Mouse (Mus musculus): ENCODE results near the gene Rcbtb1. TPM values are rescaled to one million over a fixed set of nuclear protein-coding genes. Genes with fewer than 3 reads are reported as not detected.
"Not testable (repeated sequence)": the region's sequence is repeated elsewhere in the genome, so short reads cannot be mapped to it uniquely, and the experiment has no call there.

The Rcbtb1 gene
- polyA plus RNA-seq, 1 experiment from 2014 or later, result 78.6 TPM

DNA sequence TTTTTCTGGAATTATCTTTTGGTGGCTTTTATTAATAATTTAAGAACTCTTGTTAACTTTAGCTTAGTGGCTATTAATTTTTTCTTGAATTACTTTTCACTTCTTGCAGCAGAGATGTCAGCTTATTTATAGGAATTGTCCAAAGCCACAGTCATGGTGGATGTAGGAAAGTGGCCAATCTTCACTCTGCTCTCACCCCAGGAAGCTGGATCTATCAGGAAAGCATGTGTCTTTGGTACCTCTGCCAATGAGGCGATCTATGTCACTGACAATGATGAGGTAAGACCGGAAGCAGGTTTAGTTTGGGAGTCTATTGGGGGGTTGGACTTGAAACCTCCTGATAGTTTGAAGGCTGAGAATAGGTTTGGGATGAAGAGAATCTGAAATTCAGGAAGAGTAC lies 8.8 kb downstream of the Rcbtb1 start:
- peaks cover 31% of the 10 kb centered on the region for H3K4me1 ChIP-seq
- no peak overlapping the region for H3K9ac ChIP-seq
- no peaks in the 10 kb centered on the region for H3K9me3 ChIP-seq
- H3K36me3 ChIP-seq, result peaks cover 40% of the 10 kb centered on the region
- no peaks in the 10 kb centered on the region for H3K27me3 ChIP-seq
- WGBS, result 97% methylated on average over 2 of the region's 2 CpGs
- no peak for ATAC-seq (ENCODE audit: low FRiP score, low read depth)
- no peak overlapping the region for H3K4me2 ChIP-seq (replicated peaks)
- no peak overlapping the region for H3K4me3 ChIP-seq
- H3K27ac ChIP-seq, result no peak overlapping the region

DNA sequence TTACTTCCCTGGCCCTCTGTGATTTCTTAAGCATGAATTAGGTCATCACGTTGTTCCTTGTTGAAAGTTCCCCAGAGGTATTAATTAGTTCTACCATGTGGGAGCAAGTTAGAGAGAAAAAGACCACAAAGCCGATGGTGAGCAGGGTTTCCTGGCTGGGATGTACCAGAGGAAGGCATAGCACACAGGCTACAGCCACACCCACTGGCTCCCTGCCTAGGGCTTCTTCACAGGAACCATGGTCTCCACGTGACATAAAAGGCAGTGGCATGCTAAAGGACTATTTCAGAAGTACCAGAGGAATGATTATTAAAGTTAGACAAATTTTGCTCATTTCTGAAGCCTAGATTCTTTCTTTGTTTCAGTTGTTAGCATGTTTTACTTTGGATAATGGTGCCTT lies 18.2 kb downstream of the Rcbtb1 start:
- Histone ChIP-seq H3K36me3 (peaks cover 86% of the 10 kb centered on the region), H3K4me3 (no peak overlapping the region), H3K4me2 (replicated peaks) (no peak overlapping the region), H3K27ac (no peak overlapping the region), H3K9ac (no peak overlapping the region), H3K9me3 (no peaks in the 10 kb centered on the region), H3K27me3 (no peaks in the 10 kb centered on the region), H3K4me1 (no peaks in the 10 kb centered on the region)
- 78% methylated on average over 3 of the region's 3 CpGs for WGBS
- no peak for ATAC-seq (ENCODE audit: low FRiP score, low read depth)

DNA sequence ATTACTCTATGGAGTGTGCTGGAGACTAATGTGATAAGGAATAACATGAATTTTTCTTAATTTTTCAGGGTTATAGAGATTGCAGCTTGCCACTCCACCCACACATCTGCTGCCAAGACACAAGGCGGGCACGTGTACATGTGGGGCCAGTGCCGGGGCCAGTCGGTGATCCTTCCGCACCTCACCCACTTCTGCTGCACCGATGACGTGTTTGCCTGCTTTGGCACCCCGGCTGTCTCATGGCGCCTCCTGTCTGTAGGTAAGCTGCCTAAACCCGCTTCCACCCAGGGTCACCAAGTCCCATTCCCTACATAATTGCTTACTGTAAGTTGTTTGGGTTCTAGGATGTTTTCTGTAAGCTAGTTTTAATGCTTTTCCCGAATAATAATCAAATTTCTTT lies 25.2 kb downstream of the Rcbtb1 start:
- no peak for ATAC-seq (ENCODE audit: low FRiP score, low read depth)
- H3K36me3 ChIP-seq, result peaks cover 95% of the 10 kb centered on the region
- H3K9me3 ChIP-seq, result no peaks in the 10 kb centered on the region
- 90% methylated on average over 11 of the region's 11 CpGs for WGBS
- H3K4me2 ChIP-seq (replicated peaks), result no peak overlapping the region
- H3K9ac ChIP-seq, result no peak overlapping the region
- no peak overlapping the region for H3K27ac ChIP-seq
- no peaks in the 10 kb centered on the region for H3K4me1 ChIP-seq
- no peak overlapping the region for H3K4me3 ChIP-seq
- no peaks in the 10 kb centered on the region for H3K27me3 ChIP-seq

DNA sequence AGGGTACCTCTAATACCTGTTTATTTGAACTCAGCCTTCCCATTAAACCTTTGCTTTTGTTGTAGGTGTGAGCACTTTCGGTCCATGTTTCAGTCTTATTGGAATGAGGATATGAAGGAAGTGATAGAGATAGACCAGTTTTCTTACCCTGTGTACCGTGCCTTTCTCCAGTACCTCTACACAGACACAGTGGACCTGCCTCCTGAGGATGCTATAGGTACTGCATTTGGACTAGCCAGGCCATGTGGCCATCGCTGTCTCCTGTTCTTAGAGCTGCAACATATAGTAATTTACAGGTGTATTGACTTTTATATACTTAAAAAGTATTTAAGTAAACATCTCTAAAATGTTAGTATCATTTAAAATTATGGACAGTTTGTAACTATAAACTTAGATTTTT lies 28.8 kb downstream of the Rcbtb1 start:
- 90% methylated on average over 3 of the region's 3 CpGs for WGBS
- Histone ChIP-seq H3K9me3 (no peaks in the 10 kb centered on the region), H3K9ac (no peak overlapping the region), H3K4me1 (no peaks in the 10 kb centered on the region), H3K27ac (no peak overlapping the region), H3K36me3 (peaks cover 97% of the 10 kb centered on the region), H3K27me3 (no peaks in the 10 kb centered on the region), H3K4me2 (replicated peaks) (no peak overlapping the region), H3K4me3 (no peak overlapping the region)
- no peak for ATAC-seq (ENCODE audit: low FRiP score, low read depth)

DNA sequence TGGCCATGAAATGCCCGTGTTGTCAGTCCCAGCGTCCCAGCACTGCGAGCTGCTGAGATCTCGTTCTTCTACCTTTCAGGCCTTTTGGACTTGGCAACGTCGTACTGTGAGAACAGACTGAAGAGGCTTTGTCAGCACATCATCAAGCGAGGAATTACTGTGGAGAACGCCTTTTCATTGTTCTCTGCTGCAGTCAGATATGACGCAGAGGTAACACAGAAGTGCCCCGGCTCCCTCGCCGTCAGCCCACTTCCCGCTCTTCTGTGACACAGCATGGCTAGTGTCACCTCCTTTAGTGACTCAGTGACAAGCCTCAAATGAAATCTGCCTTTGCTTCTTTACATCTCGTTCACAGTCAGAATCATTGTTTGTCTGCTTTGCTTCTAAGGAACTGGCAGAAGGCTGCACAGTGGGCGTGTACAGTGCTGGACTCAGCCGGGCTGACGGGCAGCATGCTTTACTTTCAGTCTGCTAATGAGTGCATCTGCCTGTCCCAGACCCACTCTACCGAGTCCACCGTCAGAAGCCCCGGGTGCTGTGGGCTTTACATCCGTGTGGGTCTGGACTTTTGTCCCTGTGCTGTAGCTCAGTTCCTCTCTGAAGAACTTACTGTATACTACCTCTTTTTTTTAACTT lies 29.4 kb downstream of the Rcbtb1 start:
- H3K4me2 ChIP-seq (replicated peaks), result no peak overlapping the region
- no peak overlapping the region for H3K4me3 ChIP-seq
- no peaks in the 10 kb centered on the region for H3K9me3 ChIP-seq
- ATAC-seq (ENCODE audit: low FRiP score, low read depth), result no peak
- no peak overlapping the region for H3K27ac ChIP-seq
- H3K4me1 ChIP-seq, result no peaks in the 10 kb centered on the region
- WGBS, result 93% methylated on average over 21 of the region's 21 CpGs
- peaks cover 98% of the 10 kb centered on the region for H3K36me3 ChIP-seq
- no peak overlapping the region for H3K9ac ChIP-seq
- H3K27me3 ChIP-seq, result no peaks in the 10 kb centered on the region

DNA sequence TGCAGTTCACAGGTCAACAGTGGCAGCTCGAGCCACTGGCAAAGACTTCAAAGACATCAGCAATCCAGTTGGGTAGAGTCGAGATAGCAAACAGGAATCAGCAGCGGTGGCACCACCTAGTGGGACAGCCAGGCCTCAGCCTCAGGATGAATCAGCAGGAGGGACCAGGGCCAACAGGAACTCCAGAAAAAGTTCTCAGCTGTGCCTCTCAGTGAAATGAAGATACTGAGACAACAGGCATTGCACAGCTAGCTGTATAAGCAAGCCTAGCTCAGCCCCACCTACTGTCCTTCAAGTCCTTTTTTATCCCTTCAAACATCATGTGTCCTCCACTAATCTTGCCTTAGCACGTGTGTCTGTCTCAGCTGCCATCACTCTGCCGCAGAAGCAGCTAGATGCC lies 31.0 kb downstream of the Rcbtb1 start:
- no peak for ATAC-seq (ENCODE audit: low FRiP score, low read depth)

DNA sequence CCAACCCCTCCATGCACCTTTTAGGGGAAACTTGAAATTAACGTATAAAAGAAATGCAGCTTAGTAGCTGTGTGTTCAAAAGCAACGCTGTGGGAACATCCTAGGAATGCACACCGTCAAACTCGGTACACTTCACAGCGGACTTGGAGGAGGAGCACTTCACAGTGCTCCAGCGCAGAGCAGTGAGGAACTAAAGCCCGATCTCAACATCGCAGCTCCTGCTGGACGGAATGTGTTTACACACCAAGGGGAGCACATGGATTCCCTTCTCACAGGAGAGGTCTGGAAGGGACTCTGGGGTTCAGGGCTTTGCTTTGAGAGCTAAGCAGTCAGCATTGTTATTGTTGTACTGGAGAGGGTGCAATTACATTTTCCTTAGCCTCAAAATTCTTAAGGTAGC lies 32.6 kb downstream of the Rcbtb1 start:
- no peak overlapping the region for H3K4me3 ChIP-seq
- WGBS, result 95% methylated on average over 9 of the region's 9 CpGs
- H3K27ac ChIP-seq, result no peak overlapping the region
- no peak overlapping the region for H3K4me2 ChIP-seq (replicated peaks)
- H3K4me1 ChIP-seq, result no peaks in the 10 kb centered on the region
- H3K9me3 ChIP-seq, result peaks cover 4% of the 10 kb centered on the region; the same call in 1 of the 2 replicates
- H3K36me3 ChIP-seq, result peaks cover 98% of the 10 kb centered on the region
- no peaks in the 10 kb centered on the region for H3K27me3 ChIP-seq
- ATAC-seq (ENCODE audit: low FRiP score, low read depth), result no peak
- H3K9ac ChIP-seq, result no peak overlapping the region

More for the DNA sequence above, 31.0 kb downstream of the Rcbtb1 start:
- Histone ChIP-seq H3K9me3 (no peaks in the 10 kb centered on the region), H3K4me3 (no peak overlapping the region), H3K27ac (no peak overlapping the region), H3K9ac (no peak overlapping the region), H3K27me3 (no peaks in the 10 kb centered on the region), H3K4me1 (no peaks in the 10 kb centered on the region), H3K36me3 (peaks cover 97% of the 10 kb centered on the region), H3K4me2 (replicated peaks) (no peak overlapping the region)
- WGBS, result 74% methylated on average over 5 of the region's 5 CpGs

DNA sequence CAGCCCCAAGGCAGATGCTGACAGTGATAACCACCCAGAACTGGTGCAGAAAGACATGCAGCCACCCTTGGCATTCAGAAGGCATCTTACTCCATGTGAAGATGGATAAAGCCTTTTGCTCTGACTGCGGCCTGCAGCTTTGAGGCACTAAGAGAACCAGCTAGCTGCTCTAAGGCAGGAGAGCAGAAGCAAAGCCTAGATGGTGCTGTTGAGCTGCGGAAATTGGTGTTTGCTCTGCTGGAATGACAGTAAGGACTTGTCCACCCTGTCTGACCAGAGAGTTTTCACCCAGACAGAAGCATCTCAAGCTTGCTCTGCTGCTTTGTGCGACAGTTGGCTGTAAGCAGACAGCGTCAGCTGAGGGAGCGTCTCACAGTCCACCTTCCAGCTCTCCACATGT lies 49.3 kb downstream of the Rcbtb1 start:
- H3K27me3 ChIP-seq, result not testable (repeated sequence)

DNA sequence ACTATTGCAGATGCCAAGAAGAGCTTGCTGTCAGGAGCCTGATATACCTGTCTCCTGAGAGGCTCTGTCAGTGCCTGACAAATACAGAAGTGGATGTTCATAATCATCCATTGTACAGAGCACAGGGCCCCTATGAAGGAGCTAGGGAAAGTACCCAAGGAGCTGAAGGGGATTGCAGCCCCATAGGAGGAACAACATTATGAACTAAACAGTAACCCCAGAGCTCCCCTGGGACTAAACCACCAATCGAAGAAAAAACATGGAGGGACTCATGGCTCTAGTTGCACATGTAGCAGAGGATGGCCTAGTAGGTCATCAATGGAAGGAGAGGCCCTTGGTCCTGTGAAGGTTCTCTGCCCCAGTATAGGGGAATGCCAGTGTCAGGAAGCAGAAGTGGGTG lies 54.9 kb downstream of the Rcbtb1 start:
- 76% methylated on average over 1 of the region's 1 CpGs for WGBS
- not testable (repeated sequence) for H3K4me3 ChIP-seq; H3K4me1 ChIP-seq; H3K9ac ChIP-seq; H3K36me3 ChIP-seq; H3K4me2 ChIP-seq (replicated peaks); H3K9me3 ChIP-seq; H3K27me3 ChIP-seq; ATAC-seq (ENCODE audit: low FRiP score, low read depth); H3K27ac ChIP-seq

More for the DNA sequence above, 49.3 kb downstream of the Rcbtb1 start:
- not testable (repeated sequence) for H3K4me3 ChIP-seq; ATAC-seq (ENCODE audit: low FRiP score, low read depth); H3K36me3 ChIP-seq; H3K4me2 ChIP-seq (replicated peaks); H3K9me3 ChIP-seq; H3K27ac ChIP-seq; H3K4me1 ChIP-seq; H3K9ac ChIP-seq
- 59% methylated on average over 5 of the region's 5 CpGs for WGBS

DNA sequence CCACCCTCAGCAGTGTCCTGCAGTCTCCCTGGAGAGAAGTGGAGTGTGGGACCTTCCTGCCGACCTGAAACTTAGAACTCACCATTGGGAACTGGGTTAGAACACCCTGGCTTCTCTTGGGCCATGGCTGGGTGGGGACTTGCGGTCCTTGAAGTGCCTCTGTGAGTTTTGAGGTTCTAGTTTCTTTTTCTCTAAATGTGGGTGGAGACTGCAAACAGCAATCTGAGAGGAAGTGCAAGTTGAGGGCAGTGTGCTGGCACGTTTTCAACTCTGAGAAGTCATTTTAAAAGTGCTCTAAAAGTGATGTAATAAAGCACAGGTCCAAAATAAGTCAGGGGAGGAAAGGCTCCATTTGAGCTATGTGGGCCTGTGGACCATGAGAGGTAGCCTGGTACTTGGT lies 59.0 kb downstream of the Rcbtb1 start, which contains the start of gene Gm6904:
Gm6904 (minus strand) TSS at position 161 of the 400 bp plus-strand sequence.
- H3K9ac ChIP-seq, result no peak within 1 kb of the TSS

DNA sequence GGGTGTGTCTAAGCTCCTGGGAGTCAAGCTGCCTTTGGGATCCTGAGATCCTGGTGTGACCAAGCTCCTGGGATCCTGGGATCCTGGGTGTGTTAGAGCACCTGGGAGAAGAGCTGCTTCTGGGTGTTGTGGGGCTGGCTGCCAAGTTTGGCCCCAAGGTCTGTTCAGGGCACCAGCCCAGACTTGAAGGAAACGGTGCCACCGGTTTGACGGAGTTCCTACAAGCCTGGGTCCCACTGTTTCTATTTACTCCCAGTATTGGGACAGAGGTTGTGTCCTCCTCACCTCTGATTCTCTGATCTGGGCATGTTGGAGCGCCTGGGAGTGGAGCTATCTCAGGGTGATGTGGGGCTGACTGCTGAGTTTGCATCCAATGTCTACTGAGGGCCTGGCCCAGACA lies 74.0 kb downstream of the Rcbtb1 start:
- H3K4me3 ChIP-seq; H3K9ac ChIP-seq; ATAC-seq (ENCODE audit: low FRiP score, low read depth); H3K9me3 ChIP-seq; H3K4me1 ChIP-seq; H3K27ac ChIP-seq; H3K36me3 ChIP-seq; H3K4me2 ChIP-seq (replicated peaks); H3K27me3 ChIP-seq: not testable (repeated sequence)
- WGBS, result 86% methylated on average over 4 of the region's 4 CpGs

More for the DNA sequence above, 59.0 kb downstream of the Rcbtb1 start, which contains the start of gene Gm6904:
- H3K9me3 ChIP-seq, result no peaks in the 10 kb centered on the region
- no peak within 1 kb of the TSS for H3K4me3 ChIP-seq
- H3K27ac ChIP-seq, result no peak within 1 kb of the TSS
- 73% methylated on average over 3 of the region's 3 CpGs for WGBS
- ATAC-seq (ENCODE audit: low FRiP score, low read depth), result no peak
- H3K4me2 ChIP-seq (replicated peaks), result no peak within 1 kb of the TSS
- H3K36me3 ChIP-seq, result no peaks in the 10 kb centered on the region
- H3K4me1 ChIP-seq, result no peaks in the 10 kb centered on the region
- H3K27me3 ChIP-seq, result no peaks in the 10 kb centered on the region
